Mouse (Mus musculus) hindbrain, postnatal 0 days (tissue): ENCODE results near the gene Acoxl. TPM values are rescaled to one million over a fixed set of nuclear protein-coding genes. Genes with fewer than 3 reads are reported as not detected.

Experiments
- ATAC-seq: fragments of 200-750 bp; cut with Nextera tagmentation; 2 replicates; pipeline ENCODE4 v1.8.0; 2017; ENCODE audit warnings: mild to moderate bottlenecking, moderate TSS enrichment, moderate library complexity
- DNase-seq: peaks from one replicate; pipeline ENCODE4 v3.0.0-alpha.2; 2015; ENCODE audit warnings: low spot score
- H3K27ac ChIP-seq: fragments of 300-500 bp; sonication (generic); 2 replicates; pipeline ENCODE4 v1.5.1; 2014; ENCODE audit warnings: mild to moderate bottlenecking
- H3K27me3 ChIP-seq: fragments of 300-500 bp; sonication (generic); 2 replicates; pipeline ENCODE4 v1.6.1; 2014; ENCODE audit warnings: low read length, mixed read lengths; ENCODE audit not compliant: insufficient read depth
- H3K36me3 ChIP-seq: fragments of 300-500 bp; sonication (generic); 2 replicates; pipeline ENCODE4 v1.6.1; 2014; ENCODE audit warnings: low read length, mixed read lengths; ENCODE audit not compliant: insufficient read depth
- H3K4me1 ChIP-seq: fragments of 300-500 bp; sonication (generic); 2 replicates; pipeline ENCODE4 v1.6.1; 2014; ENCODE audit warnings: antibody characterized with exemption, low read length, mixed read lengths; ENCODE audit not compliant: insufficient read depth
- H3K4me2 ChIP-seq: fragments of 300-500 bp; sonication (generic); 2 replicates; pipeline ENCODE4 v1.6.1; 2014; ENCODE audit warnings: low read depth, mild to moderate bottlenecking, low read length, moderate library complexity, mixed read lengths
- H3K4me3 ChIP-seq: fragments of 300-500 bp; sonication (generic); 2 replicates; pipeline ENCODE4 v1.5.1; 2014; ENCODE audit warnings: low read length
- H3K9ac ChIP-seq: fragments of 300-500 bp; sonication (generic); replicated peaks from 2 replicates; pipeline ENCODE4 v1.6.1; 2014; ENCODE audit warnings: mild to moderate bottlenecking, low read length, moderate library complexity, mixed read lengths
- H3K9me3 ChIP-seq: fragments of 300-500 bp; sonication (generic); 2 replicates; pipeline ENCODE4 v1.6.1; 2016; ENCODE audit warnings: low read length, mixed read lengths
- CTCF ChIP-seq: IDR thresholded peaks from 2 replicates; pipeline ENCODE4 v1.5.1; 2016; ENCODE audit warnings: antibody characterized with exemption, control low read depth, low read depth
- WGBS: fragments of 180-500 bp; shearing (Covaris S2); extraction: QIAGEN DNeasy Blood & Tissue Kit; methylation state at CpG from one replicate; pipeline ENCODE4 v1.1.7; 2014; 5-methylcytosine and 5-hydroxymethylcytosine counted together
- polyA plus RNA-seq: library from polyadenylated mRNA; unstranded; fragments of >200 nt; fragmentation: Nextera tagmentation; extraction: Ambion mirVana; gene quantifications from 2 replicates; pipeline ENCODE4 v1.2.1, GENCODE M21; 2015
- total RNA-seq: library from RNA; depleted of rRNA; stranded (reverse); fragments of >200 nt; gene quantifications from 2 replicates; pipeline ENCODE4 v1.2.3, GENCODE M21; 2014

Gene Acoxl
- total and polyA plus RNA-seq, 2 experiments from 2014 or later: 0.29 to 0.47 TPM

GRCm38 (mm10) chr2:127850371-127850770, 11.7 kb downstream of the Acoxl start:
- no peak overlapping the region for H3K9ac ChIP-seq
- TF ChIP-seq CTCF: no peak
- no peaks in the 10 kb centered on the region for H3K9me3 ChIP-seq
- no peak for DNase-seq
- no peaks in the 10 kb centered on the region; the same call in 1 of the 2 replicates for H3K27me3 ChIP-seq
- H3K36me3 ChIP-seq: no peaks in the 10 kb centered on the region
- H3K27ac ChIP-seq: no peak overlapping the region
- WGBS: 90% methylated on average over 2 of the region's 2 CpGs
- ATAC-seq: no peak
- no peaks in the 10 kb centered on the region for H3K4me1 ChIP-seq
- H3K4me3 ChIP-seq: no peak overlapping the region
- H3K4me2 ChIP-seq: no peak overlapping the region

GRCm38 (mm10) chr2:127854332-127854991, 15.8 kb downstream of the Acoxl start:
- H3K27ac ChIP-seq: no peak overlapping the region
- ATAC-seq: peak; percentile 99
- H3K36me3 ChIP-seq: no peaks in the 10 kb centered on the region
- 48% methylated on average over 2 of the region's 4 CpGs for WGBS
- no peak overlapping the region for H3K4me3 ChIP-seq
- DNase-seq: peak; percentile 90
- H3K4me2 ChIP-seq: no peak overlapping the region
- H3K9ac ChIP-seq: no peak overlapping the region
- H3K27me3 ChIP-seq: no peaks in the 10 kb centered on the region
- no peaks in the 10 kb centered on the region for H3K9me3 ChIP-seq
- H3K4me1 ChIP-seq: no peaks in the 10 kb centered on the region
- TF ChIP-seq CTCF: no peak

- Histone ChIP-seq H3K9ac (no peak overlapping the region), H3K27ac (no peak overlapping the region), H3K4me3 (no peak overlapping the region), H3K4me1 (no peaks in the 10 kb centered on the region), H3K27me3 (no peaks in the 10 kb centered on the region), H3K36me3 (no peaks in the 10 kb centered on the region), H3K4me2 (no peak overlapping the region), H3K9me3 (no peaks in the 10 kb centered on the region)
- WGBS: 85% methylated on average over 4 of the region's 4 CpGs
- DNase-seq: no peak
- no peak for ATAC-seq
- no peak for TF ChIP-seq CTCF
Observed at GRCm38 (mm10) chr2:127864381-127864780, 25.7 kb downstream of the Acoxl start.

- no peak overlapping the region for H3K9ac ChIP-seq
- H3K27me3 ChIP-seq: no peaks in the 10 kb centered on the region
- H3K27ac ChIP-seq: no peak overlapping the region
- H3K36me3 ChIP-seq: no peaks in the 10 kb centered on the region
- H3K9me3 ChIP-seq: no peaks in the 10 kb centered on the region
- no peak overlapping the region for H3K4me3 ChIP-seq
- H3K4me2 ChIP-seq: no peak overlapping the region
- no peak for DNase-seq
- 87% methylated on average over 5 of the region's 5 CpGs for WGBS
- no peaks in the 10 kb centered on the region for H3K4me1 ChIP-seq
- TF ChIP-seq CTCF: no peak
- no peak for ATAC-seq
Observed at GRCm38 (mm10) chr2:127881063-127881462, 42.4 kb downstream of the Acoxl start.

- Histone ChIP-seq H3K4me1 (no peaks in the 10 kb centered on the region), H3K4me3 (no peak overlapping the region), H3K9me3 (no peaks in the 10 kb centered on the region), H3K27ac (no peak overlapping the region), H3K36me3 (no peaks in the 10 kb centered on the region), H3K4me2 (no peak overlapping the region), H3K9ac (no peak overlapping the region), H3K27me3 (peaks cover 5% of the 10 kb centered on the region; the same call in 1 of the 2 replicates)
- 5% methylated on average over 6 of the region's 6 CpGs for WGBS
- ATAC-seq (peak; percentile 79; the same call in 1 of the 2 replicates), DNase-seq (peak; percentile 91)
- TF ChIP-seq CTCF: peak; percentile 99
Observed at GRCm38 (mm10) chr2:127889432-127889831, 50.8 kb downstream of the Acoxl start.

DNA sequence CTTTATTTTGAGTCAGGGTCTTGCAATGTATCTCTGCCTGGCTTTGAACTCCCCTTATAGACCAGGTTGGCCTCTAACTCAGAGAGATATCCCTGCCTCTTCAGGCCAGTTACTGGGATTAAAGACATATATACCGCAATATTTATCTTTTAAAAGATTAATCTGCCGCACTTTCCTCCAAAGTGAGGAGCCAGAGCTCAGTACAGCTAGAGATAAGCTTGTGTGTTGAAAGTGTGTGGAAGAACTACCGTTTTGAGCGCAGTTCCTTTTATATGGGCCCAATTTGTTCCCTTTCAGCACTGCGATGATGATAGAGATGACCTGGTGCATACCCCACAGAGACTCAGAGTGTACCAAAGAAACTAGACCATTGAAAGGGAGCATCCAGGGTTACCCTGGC, 51.3 kb downstream of the Acoxl start:
- H3K9ac ChIP-seq: no peak overlapping the region
- DNase-seq (no peak), ATAC-seq (no peak)
- H3K4me2 ChIP-seq: no peak overlapping the region
- TF ChIP-seq CTCF: no peak
- no peaks in the 10 kb centered on the region for H3K4me1 ChIP-seq
- peaks cover 5% of the 10 kb centered on the region; the same call in 1 of the 2 replicates for H3K27me3 ChIP-seq
- H3K36me3 ChIP-seq: no peaks in the 10 kb centered on the region
- H3K27ac ChIP-seq: no peak overlapping the region
- 96% methylated on average over 5 of the region's 5 CpGs for WGBS
- H3K4me3 ChIP-seq: no peak overlapping the region
- H3K9me3 ChIP-seq: no peaks in the 10 kb centered on the region

DNA sequence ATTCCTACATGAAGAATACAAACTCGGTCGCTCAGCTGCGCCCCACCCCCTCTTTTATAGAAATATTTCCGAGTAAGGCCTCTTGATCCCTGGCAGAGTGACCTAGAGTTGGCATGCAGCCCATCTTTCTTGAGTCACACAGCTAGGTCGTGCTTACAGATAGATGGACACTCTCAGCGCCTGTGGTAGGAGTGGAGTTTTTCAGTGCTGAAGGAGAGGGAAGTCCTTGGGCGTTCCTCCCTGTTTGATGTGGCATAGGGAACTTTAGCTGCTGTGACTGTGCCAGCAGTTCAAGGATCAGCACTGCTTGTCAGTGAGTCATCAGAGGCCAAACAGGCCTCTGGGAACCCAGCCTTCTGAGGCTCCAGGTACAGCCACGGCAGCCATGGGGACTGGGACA, 51.9 kb downstream of the Acoxl start:
- no peak overlapping the region for H3K4me2 ChIP-seq
- H3K36me3 ChIP-seq: no peaks in the 10 kb centered on the region
- no peak overlapping the region for H3K4me3 ChIP-seq
- H3K9ac ChIP-seq: no peak overlapping the region
- H3K27me3 ChIP-seq: peaks cover 5% of the 10 kb centered on the region; the same call in 1 of the 2 replicates
- ATAC-seq: no peak
- H3K4me1 ChIP-seq: no peaks in the 10 kb centered on the region
- TF ChIP-seq CTCF: no peak
- WGBS: 69% methylated on average over 8 of the region's 8 CpGs
- no peak for DNase-seq
- no peaks in the 10 kb centered on the region for H3K9me3 ChIP-seq
- H3K27ac ChIP-seq: no peak overlapping the region
